Mouse (Mus musculus) layer of hippocampus, adult 8-10 months (tissue): ENCODE results near the gene Tecta. TPM values are rescaled to one million over a fixed set of nuclear protein-coding genes. Genes with fewer than 3 reads are reported as not detected.

Experiments
- DNase-seq, 2 experiments: peaks; one replicate each; pipeline ENCODE4 v3.0.0; 2022; ENCODE audit warnings: low spot score in 2 of 2
- total RNA-seq, 4 experiments: library from RNA; stranded (reverse); gene quantifications; 2 replicates each; pipeline ENCODE4 v1.2.4; 2022

Tecta gene
- total RNA-seq, result under 1 TPM; 0.20 to 0.59 (median 0.29) TPM

DNA sequence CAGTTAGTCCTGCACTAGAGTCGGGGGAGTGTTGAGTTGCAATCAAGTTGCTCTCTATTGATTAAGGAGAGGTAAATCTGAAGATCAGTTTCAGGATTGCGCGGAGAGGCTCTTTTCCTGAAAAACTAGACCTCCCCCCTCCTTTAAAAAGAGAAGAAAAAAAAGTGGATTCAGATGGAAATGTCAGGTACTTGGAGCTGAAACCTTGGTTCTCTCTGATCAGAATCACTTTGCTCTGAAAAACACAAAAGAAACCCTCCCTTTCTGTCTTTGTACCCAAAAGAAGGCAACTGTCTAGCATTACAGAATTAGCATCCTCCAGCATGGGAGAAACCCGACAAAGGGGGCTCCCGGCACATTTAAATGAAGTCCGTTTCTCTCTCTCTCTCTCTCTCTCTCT, at the start of gene Tecta:
Gene Tecta, minus strand, starts transcription at position 101 of the 400 bp plus-strand sequence.
- no peak for DNase-seq

DNA sequence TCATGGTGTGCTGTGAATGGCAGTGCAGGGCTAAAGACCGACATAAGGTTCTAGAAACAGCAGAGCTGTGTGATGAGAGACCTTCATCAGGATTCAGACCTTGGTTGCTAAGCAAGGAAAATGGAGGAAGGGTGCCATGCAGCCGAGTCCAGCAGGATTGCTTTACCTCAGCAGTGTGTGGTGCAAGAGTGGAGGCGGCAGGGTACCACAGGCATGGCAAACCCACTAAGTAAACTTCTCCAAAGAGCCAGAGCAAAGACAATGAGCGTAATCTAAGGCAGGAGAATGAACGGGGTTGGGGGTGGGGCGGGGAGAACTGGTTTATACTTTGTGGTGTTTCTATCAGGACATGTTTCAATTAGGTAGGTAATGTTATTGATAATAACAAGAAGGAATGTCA, 49.3 kb upstream of the Tecta start:
- no peak for DNase-seq

GRCm38 (mm10) chr9:42442100-42442499, 42.4 kb upstream of the Tecta start:
- no peak for DNase-seq

DNA sequence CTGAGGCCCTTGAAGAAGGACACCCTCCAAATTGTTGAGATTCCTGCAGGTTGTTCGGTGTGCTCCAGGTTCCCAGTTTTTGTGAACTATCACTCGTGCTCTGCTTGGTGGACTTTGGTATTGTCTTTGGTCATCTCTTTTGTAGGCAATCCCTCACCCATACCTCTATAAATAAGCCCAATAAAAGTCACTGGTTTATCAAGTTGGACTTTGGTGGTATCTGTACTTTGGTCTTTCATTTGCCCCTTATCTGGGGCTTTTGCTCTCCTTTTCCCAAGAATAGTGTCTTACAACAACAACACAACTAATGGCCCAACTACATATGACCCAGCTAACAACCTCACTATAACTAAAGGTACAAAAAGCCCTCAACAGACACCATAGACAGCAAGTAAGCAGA, 41.5 kb upstream of the Tecta start:
- DNase-seq, result no peak

DNA sequence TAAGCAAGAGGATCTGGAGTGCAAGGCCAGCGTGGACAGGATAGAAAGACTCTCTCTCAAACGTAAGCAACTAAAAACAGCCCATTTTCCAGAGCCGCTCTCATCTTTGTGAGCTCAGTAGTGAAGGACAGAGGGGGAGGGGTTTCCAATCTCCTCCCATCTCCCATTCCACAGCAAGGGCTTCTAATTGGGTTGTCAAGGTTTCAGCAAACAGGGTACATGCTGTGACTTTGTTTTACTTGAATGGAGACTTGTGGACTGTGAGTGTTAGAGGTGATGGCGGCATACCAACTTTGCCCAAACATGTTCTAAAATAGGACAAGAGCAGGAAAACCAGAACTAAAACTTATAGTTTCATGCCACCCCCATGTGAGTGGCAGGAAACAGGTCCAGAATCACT, 39.7 kb upstream of the Tecta start:
- DNase-seq, result no peak

DNA sequence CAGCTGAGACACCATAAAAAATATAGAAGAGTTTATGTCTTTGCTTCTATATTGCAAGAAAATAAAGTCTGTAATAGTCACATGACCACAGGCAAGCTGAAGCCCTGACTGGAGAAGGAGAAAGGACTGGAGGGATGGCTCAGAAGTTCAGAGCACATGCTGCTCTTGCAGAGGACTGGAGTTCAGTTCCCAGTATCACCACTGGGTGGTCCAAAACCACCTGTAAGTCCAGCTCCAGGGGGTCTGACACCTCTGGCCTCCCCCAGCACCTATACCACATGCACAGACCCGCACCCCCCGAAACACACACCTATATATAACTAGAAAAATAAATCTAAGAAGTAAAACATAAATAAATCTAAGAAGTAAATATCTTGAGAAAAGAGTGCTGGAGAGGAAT, 32.4 kb upstream of the Tecta start:
- no peak for DNase-seq

DNA sequence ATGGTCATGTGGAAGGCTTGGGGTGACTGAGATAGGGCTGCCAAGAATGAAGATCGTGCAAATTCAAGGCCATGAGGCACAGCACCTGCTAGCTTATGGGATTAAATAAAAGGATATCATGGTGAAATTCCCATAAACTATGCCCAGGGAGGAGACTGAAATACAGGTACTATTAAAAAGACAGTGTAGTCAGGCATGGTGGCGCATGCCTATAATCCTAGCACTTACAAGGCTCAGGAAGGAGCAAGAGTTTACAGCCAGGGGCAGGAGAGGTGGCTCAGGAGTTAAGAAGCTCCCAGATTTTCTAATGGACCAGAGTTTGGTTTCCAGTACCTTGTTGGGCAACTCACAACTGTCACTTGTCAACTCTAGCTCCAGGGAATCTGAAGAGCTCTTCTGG, 31.9 kb upstream of the Tecta start:
- no peak for DNase-seq

- DNase-seq, result no peak
Measured at GRCm38 (mm10) chr9:42428060-42428924, 28.6 kb upstream of the Tecta start.

- no peak for DNase-seq
Measured at GRCm38 (mm10) chr9:42426661-42427358, 27.1 kb upstream of the Tecta start.

DNA sequence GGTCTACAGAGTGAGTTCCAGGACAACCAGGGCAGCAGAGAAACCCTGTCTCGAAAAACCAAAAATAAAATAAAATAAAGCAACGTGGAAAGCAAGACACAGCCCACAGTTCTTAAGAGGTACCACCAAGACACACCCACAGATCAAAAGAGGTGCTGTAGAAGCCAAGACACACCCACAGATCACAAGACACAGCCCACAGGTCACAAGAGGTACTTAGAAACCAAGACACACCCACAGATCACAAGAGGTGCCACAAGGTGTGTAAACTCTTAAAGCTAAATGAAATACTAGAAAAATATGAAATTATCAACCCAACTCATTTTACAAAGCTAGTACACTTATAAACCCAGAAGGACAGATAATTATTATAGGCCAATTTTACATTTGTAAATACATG, 23.9 kb upstream of the Tecta start:
- no peak for DNase-seq

- DNase-seq, result no peak
Measured at GRCm38 (mm10) chr9:42419687-42420086, 20.0 kb upstream of the Tecta start.

DNA sequence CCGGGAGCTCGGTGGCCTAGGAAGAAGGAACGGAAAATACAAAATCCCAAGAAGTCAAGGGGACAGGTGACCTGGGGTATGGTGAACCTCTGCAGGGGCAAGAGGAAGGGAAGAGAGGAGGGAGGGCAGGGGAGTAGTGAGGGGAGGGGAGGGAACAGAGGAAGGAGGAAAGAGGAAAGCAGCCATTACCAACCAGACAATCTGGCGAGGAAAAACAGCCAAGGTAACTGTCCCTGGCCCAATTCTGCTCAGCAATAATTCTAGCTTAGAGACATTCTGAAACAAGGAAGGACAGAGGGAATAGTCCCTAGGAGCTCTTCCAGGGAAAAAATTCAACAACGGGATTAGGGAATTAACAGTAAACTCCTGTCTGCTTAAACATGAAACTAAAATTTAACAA, 19.1 kb upstream of the Tecta start:
- DNase-seq, result no peak

- no peak for DNase-seq
Measured at GRCm38 (mm10) chr9:42417352-42417952, 17.7 kb upstream of the Tecta start.

- DNase-seq, result no peak
Measured at GRCm38 (mm10) chr9:42415184-42415583, 15.5 kb upstream of the Tecta start.

GRCm38 (mm10) chr9:42413345-42413744, 13.6 kb upstream of the Tecta start:
- peak in 1 of 2 experiments; percentile 29 for DNase-seq

- no peak for DNase-seq
Measured at GRCm38 (mm10) chr9:42411296-42411695, 11.6 kb upstream of the Tecta start.

DNA sequence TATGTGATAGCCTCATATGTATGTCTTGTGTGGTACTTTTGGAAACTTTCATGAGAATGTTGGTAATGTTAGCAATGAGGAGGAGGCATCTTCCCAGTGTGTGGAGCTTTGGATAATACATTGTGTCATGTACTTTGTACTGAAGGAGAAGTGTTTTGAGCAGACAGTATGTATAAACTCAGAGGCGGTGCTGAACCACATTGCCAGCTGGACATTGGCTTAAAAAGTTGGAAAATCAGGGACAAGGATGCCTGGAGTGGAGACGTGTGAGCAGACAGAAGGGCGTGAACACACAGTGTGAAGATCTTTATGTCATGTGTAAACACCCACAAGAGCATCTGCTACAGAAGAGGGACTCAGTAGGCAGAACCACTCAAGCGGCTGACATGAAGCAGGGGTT, 6.0 kb upstream of the Tecta start:
- no peak for DNase-seq

- DNase-seq, result no peak
Measured at GRCm38 (mm10) chr9:42401486-42401885, 1.8 kb upstream of the Tecta start.

- no peak for DNase-seq
Measured at GRCm38 (mm10) chr9:42396141-42396540, 3.6 kb downstream of the Tecta start.

GRCm38 (mm10) chr9:42394903-42395302, 4.8 kb downstream of the Tecta start:
- DNase-seq, result peak in 1 of 2 experiments; percentile 30

- DNase-seq, result peak in 1 of 2 experiments; percentile 37
Measured at GRCm38 (mm10) chr9:42394321-42394720, 5.4 kb downstream of the Tecta start.

DNA sequence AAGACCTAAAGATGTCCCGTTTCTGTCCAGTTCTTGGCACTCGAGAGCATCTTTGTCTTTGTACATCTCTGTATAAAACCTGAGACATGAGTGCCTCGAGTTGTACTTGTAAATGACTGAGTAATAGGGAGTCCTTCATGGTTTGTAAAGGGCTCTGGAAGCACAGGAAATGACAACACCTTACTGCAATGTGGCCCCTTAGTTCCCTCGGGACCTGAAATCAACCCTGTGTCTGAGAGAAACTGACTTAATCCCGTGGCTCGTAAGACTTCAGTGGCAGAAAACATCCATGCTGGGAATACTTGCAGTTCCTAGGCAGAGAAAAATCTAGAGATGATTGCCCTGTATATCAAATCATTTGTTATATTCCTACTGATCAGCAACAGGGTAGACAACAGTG, 6.8 kb downstream of the Tecta start:
- no peak for DNase-seq
